Mouse (Mus musculus) fat pad, adult 2 months (tissue): Measurements from ENCODE around the gene Cab39.

Source experiments
- DNase-seq: peaks from one replicate; pipeline ENCODE4 v3.0.0-alpha.2; 2011; ENCODE audit warnings: low read depth, low spot score; ENCODE audit errors: extremely low read depth

Gene Cab39

DNA sequence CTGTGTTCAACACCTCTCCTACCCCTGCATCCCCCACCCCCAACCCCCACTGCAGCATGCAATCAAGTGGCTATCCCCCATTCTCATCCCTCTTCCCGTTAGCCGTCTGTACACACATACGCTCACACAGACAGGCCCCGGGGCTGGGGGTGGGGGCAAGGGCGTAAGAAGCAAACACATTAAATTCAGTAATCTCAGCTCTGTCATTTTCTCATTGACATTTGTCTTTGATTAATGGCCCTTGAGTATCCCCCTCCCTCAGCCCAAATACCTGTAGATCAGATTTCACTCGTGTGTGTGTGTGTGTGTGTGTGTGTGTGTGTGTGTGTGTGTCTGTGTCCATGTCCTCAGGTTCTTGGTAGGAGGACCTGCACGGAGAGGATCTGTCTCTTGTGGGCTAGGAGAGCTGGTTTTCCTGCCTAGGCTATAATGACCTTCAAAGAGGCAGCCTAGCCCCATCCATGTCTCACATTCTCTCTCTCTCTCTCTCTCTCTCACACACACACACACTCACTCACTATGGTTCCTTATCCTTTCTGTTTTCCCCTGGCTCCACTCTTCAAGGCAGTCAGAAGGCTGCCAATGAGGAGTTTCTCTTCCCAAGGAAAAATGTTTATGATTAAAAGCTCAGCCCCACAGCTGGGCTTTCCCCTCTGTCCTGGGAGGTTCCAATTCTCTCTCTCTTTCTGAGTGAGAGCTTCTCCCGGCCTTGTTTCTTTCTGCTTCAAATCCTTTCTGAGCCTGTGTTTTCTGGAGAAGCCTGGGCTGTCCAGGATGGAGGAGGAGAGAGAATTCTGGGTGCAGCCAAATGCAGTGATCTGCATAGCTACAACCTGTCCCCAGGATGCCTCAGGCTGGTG is 104.9 kb downstream of the Cab39 start:
- peak; percentile 68 for DNase-seq

GRCm38 (mm10) chr1:85898761-85899387 is 105.6 kb downstream of the Cab39 start:
- no peak for DNase-seq

DNA sequence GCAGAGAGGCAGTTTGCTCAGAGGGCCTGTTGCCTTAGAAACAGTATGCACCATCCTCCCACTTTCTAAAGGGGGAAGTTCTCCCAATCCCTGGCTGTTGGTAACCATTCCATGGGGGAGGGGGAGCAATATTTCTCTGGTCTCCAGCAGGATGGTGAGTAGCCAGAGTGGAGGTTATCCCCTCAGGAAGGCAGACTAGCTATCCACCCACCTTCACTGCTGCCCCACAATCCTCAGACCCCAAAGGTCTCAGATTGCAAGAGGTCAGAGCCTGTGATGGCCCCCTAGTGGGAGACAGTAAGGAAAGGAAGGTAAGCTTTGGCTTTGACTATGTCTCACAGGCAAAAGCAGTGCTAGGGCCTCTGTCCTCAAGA is 106.1 kb downstream of the Cab39 start:
- DNase-seq = no peak

GRCm38 (mm10) chr1:85900521-85901333 is 107.5 kb downstream of the Cab39 start:
- peak; percentile 68 for DNase-seq
